Mouse (Mus musculus): ENCODE data around the gene Cuedc1.
A peak's percentile ranks its signal among the peaks of the same experiment; 100 is the strongest.

Gene Cuedc1

GRCm38 (mm10) chr11:88241468-88242301, 143.8 kb downstream of the Cuedc1 start:
- DNase-seq = peak; percentile 61

All from kidney, adult 9 months (tissue).